Mouse (Mus musculus) lung, postnatal 0 days (tissue): ENCODE data around the gene Slc25a25.

ENCODE experiments used
- CTCF ChIP-seq: IDR thresholded peaks from 2 replicates; pipeline ENCODE4 v1.5.1; 2016; ENCODE audit warnings: antibody characterized with exemption, mild to moderate bottlenecking
- EP300 ChIP-seq: IDR thresholded peaks from 2 replicates; pipeline ENCODE4 v1.6.1; 2016; ENCODE audit warnings: antibody characterized with exemption, mild to moderate bottlenecking, control low read depth

- TF ChIP-seq CTCF (no peak), EP300 (no peak)
These were observed 1.2 kb downstream of the Slc25a25 start, which contains the start of gene Naif1 for GRCm38 (mm10) chr2:32449761-32450754.
